21 mouse cellular contexts compared by ENCODE assay signal in genomic region chr10:89502986-89503560, GRCm38 (mm10). TPM values are rescaled to one million over a fixed set of nuclear protein-coding genes. Genes with fewer than 3 reads are reported as not detected.
A peak's percentile ranks its signal among the peaks of the same experiment; 100 is the strongest.
DNase-seq lines count a peak whose midpoint lies in the region; ATAC-seq lines count a peak whose summit lies in the region.
"Had no signal": no experiment of that assay in that cellular context is flagged by ENCODE, and none has a peak within 500 bp of the region (broad histone marks: within the 10 kb centered on the region; RNA-seq: fewer than 3 reads in every experiment).

No protein-coding gene starts in this region.

- H3K4me3 ChIP-seq in kidney, embryonic 16.5 days (ENCODE audit: low read length), result no peak overlapping the region
- H3K4me3 ChIP-seq in intestine, embryonic 15.5 days (replicated peaks), result 0 out of 2 replicates have a peak overlapping the region, but pooled peaks have one; percentile 5
- H3K4me3 ChIP-seq: embryonic facial prominence, embryonic 15.5 days; erythroblast, embryonic 14.5 days; forebrain, embryonic 10.5 days; heart, embryonic 10.5 days; hindbrain, embryonic 13.5 days had no signal

- no peak overlapping the region for H3K9ac ChIP-seq in kidney, embryonic 16.5 days (replicated peaks; ENCODE audit: low read length)
- no peak overlapping the region for H3K9ac ChIP-seq in intestine, embryonic 15.5 days
- H3K9ac ChIP-seq: embryonic facial prominence, embryonic 15.5 days; hindbrain, embryonic 13.5 days had no signal

- no peak for ATAC-seq in kidney, embryonic 16.5 days (ENCODE audit: low FRiP score, low TSS enrichment)
- ATAC-seq in intestine, embryonic 15.5 days, result no peak
- ATAC-seq: forebrain, embryonic 14.5 days had no signal

- WGBS in kidney, embryonic 16.5 days, result 66% methylated on average over 5 of the region's 5 CpGs
- WGBS in intestine, embryonic 15.5 days, result 58% methylated on average over 5 of the region's 5 CpGs

- H3K4me1 ChIP-seq in kidney, embryonic 16.5 days (ENCODE audit: insufficient read depth, low read length), result no peaks in the 10 kb centered on the region
- H3K4me1 ChIP-seq in intestine, embryonic 15.5 days (replicated peaks), result no peaks in the 10 kb centered on the region
- H3K4me1 ChIP-seq: embryonic facial prominence, embryonic 15.5 days; forebrain, embryonic 10.5 days; heart, embryonic 10.5 days; hindbrain, embryonic 13.5 days had no signal

- no peak overlapping the region for H3K27ac ChIP-seq in kidney, embryonic 16.5 days (ENCODE audit: low read length)
- H3K27ac ChIP-seq in intestine, embryonic 15.5 days, result no peak overlapping the region
- H3K27ac ChIP-seq: embryonic facial prominence, embryonic 15.5 days; forebrain, embryonic 10.5 days; heart, embryonic 10.5 days; hindbrain, embryonic 13.5 days had no signal

- no peaks in the 10 kb centered on the region for H3K9me3 ChIP-seq in kidney, embryonic 16.5 days (ENCODE audit: low read length)
- no peaks in the 10 kb centered on the region for H3K9me3 ChIP-seq in intestine, embryonic 15.5 days
- H3K9me3 ChIP-seq: embryonic facial prominence, embryonic 15.5 days; forebrain, embryonic 10.5 days; heart, embryonic 10.5 days; hindbrain, embryonic 13.5 days had no signal

- H3K27me3 ChIP-seq in kidney, embryonic 16.5 days (ENCODE audit: insufficient read depth, low read length), result no peaks in the 10 kb centered on the region
- H3K27me3 ChIP-seq in intestine, embryonic 15.5 days (replicated peaks), result no peaks in the 10 kb centered on the region
- H3K27me3 ChIP-seq: CH12.LX; embryonic facial prominence, embryonic 15.5 days had no signal

- peak; percentile 47 for DNase-seq in kidney, adult 18-20 months
- DNase-seq in kidney, postnatal 14 days, result no peak
- DNase-seq in kidney, postnatal 36 days, result peak; percentile 25 to 47
- DNase-seq in right cerebral cortex, postnatal 25 days, result no peak
- DNase-seq: adrenal gland, adult 2 months; adrenal gland, postnatal 25 days; cerebellum, adult 18-20 months; cerebellum, adult 9-11 months; gastrocnemius, postnatal 36 days; heart, adult 18-20 months; heart, postnatal 10 days had no signal

- H3K4me2 ChIP-seq in kidney, embryonic 16.5 days (replicated peaks; ENCODE audit: low read depth, low read length), result no peak overlapping the region
- H3K4me2 ChIP-seq in intestine, embryonic 15.5 days (replicated peaks), result peak overlapping the region; percentile 42
- H3K4me2 ChIP-seq: embryonic facial prominence, embryonic 15.5 days; hindbrain, embryonic 13.5 days had no signal

- no peaks in the 10 kb centered on the region for H3K36me3 ChIP-seq in kidney, embryonic 16.5 days (ENCODE audit: insufficient read depth, low read length)
- no peaks in the 10 kb centered on the region for H3K36me3 ChIP-seq in intestine, embryonic 15.5 days
- H3K36me3 ChIP-seq: embryonic facial prominence, embryonic 15.5 days; forebrain, embryonic 10.5 days; heart, embryonic 10.5 days; hindbrain, embryonic 13.5 days had no signal

RNA-seq across cellular contexts. Expression of gene Nr1h4, which starts 30.3 kb away (rescaled TPM):
- polyA plus RNA-seq in kidney, embryonic 16.5 days (2015; fragmentation: Nextera tagmentation; extraction: Ambion mirVana), result 3.9 and 4.2 TPM in 2 replicates
- polyA plus RNA-seq in intestine, embryonic 15.5 days (2015; fragmentation: Nextera tagmentation; extraction: Ambion mirVana), result 55.1 and 57.9 TPM in 2 replicates
- polyA plus RNA-seq: embryonic facial prominence, embryonic 11.5 days; embryonic facial prominence, embryonic 15.5 days; erythroblast, embryonic 14.5 days; forebrain, embryonic 10.5 days; hindbrain, embryonic 13.5 days had no signal

RNA-seq across cellular contexts. Expression of gene Gas2l3, which starts 59.3 kb away (rescaled TPM):
- 16.7 and 18.5 TPM in 2 replicates for polyA plus RNA-seq in kidney, embryonic 16.5 days (2015; fragmentation: Nextera tagmentation; extraction: Ambion mirVana)
- polyA plus RNA-seq in intestine, embryonic 15.5 days (2015; fragmentation: Nextera tagmentation; extraction: Ambion mirVana), result 14.8 and 18.6 TPM in 2 replicates

Comparison
In these comparisons a context has a peak if more than half of its experiments do, and no peak if none do; other contexts are left out.
1. DNase-seq: peak in kidney, adult 18-20 months (single experiment) and kidney, postnatal 36 days (2 of 2); none in kidney, postnatal 14 days (single experiment) and right cerebral cortex, postnatal 25 days (single experiment).
2. RNA of gene Nr1h4, which starts 30.3 kb away (polyA plus RNA-seq): 55.1 to 57.9 TPM in intestine, embryonic 15.5 days; 3.9 to 4.2 TPM in kidney, embryonic 16.5 days; every median in the first group is over 10 times any median in the second.